Mouse (Mus musculus) spleen, postnatal 4 days (tissue): ENCODE measurements around the gene Gm49416.
A peak's percentile ranks its signal among the peaks of the same experiment; 100 is the strongest.
"Not testable (repeated sequence)": the region's sequence is repeated elsewhere in the genome, so short reads cannot be mapped to it uniquely, and the experiment has no call there.

Experiments
- DNase-seq, 2 experiments: peaks; one replicate each; pipeline ENCODE4 v3.0.0; 2022; ENCODE audit warnings: low spot score in 2 of 2

The Gm49416 gene

DNA sequence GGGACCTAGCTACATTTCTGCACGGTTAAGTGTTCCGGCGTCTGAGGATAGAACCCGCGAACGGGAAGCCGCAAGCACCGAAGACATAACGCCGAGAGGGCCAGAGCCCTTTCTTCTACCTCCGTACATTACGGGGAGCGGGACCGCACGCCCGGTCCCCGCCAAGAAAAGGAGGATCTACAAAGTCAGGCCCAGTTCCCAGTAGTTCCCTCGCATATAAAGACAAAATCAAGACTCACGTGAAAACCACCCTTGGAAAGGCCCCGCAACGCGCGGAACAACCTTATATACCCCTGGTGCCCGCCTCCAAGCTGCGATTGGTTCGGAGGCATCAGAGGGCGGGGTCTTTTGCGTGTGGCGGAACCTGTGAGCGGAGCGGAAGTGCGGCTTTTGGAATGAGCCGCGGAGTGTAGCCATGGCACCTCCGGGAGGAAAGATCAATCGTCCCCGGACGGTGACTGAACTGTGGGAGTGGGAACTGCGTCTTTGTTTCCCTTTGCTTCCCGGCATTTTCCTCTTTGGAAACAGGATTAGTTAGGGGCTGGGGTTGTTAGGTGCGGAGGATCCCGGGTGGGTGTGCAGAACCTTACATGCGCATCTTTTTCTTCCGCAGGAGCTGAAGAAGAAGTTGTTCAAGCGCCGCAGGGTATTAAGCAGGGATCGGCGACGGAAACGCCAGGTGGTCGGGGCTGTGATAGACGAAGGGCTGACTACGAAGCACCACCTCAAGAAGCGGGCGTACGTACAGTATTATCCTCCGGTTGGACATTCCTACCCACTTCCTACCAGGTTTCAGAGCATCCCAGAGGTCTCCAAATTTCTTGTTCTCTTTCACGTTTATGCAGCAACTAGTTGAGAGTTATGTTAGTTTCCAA, at the start of gene Gm49416, which contains the start of gene 1810009A15Rik:
Gm49416 (plus strand) TSS at position 416 of the 875 bp plus-strand sequence.
1810009A15Rik (plus strand) TSS at position 343 of the 875 bp plus-strand sequence.
- DNase-seq = peak; percentile 96 to 97

DNA sequence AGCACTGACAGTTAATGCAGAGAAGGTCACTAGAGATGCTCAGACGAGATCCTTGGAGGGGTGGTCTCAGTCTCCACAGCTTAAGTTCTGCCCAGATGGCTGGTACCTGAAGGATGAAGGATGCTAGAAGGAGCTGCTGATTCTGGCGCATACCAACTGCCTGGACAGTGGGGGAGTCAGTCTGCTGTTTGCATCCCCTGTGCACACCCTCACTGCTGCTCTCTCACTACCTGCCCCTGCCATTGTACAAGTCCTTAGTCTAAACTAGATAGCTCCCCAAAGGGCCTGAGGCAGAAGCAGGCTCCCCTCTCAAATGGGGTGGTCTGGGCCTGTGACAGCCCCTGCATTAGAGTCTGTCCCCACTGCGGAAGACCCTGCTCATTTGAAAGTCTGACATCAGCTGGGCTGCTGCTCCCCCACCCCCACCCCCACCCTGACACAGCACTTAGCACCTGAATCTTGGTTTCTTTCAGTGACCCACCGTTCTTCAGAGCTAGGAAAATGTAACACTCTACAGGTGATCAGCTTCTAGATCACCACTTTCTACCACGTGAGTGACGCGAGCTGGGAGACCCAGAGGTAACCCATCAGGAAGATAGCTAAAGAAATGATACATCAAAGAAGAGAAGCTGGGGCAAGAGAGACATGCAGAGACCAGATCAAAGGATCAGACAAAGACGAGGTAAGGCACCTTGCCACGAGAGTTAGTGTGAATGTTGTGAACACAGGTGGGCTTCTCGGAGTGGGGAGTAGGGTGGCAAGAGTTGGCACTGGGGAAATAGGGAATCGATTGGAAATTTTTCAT, 49.4 kb upstream of the Gm49416 start, which contains the start of gene Gng3:
Gng3 (minus strand) TSS at position 92 of the 805 bp plus-strand sequence.
- DNase-seq = peak in 1 of 2 experiments; percentile 64

DNA sequence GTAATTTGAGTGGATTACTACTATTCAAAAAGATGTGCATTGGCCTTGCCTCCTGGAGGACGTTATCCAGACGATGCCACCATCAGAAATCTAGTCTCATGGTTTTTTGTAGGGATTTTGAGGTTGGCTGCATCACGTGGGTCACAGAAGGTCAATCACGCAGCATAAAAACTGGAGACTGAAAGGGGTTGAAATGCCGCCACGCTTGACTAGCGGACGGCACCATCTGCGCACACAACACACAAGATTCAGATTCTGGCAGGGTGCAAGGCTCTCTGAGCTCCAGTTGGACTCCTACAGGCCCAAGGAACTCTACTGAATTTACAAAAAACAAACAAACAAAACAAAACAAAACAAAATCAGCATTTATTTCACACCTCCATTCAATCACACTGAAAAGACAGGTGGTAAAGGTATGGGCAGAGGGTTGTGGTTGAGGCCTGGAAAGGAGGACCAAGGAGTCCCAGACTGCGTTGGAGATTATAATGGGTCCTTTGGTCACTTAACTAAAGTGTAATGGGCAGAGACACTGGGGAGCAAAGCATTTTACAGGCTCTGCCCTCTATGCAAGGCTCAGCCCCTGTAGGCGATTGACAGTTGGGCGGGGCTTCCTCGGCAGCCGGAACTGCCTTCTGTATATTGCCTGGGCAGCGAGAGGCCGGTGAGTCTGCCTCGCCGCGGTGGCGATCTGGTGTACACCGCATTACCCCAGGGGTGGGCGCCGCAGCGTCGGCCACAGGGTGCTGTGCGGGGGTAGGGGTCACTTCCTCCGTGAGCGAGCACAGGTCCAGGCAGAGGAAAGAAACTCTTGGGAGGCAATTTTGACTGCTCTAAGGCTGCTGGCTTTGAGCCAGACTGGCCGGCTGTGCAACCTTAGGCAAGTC, 48.6 kb upstream of the Gm49416 start:
- peak; percentile 79 to 88 for DNase-seq

DNA sequence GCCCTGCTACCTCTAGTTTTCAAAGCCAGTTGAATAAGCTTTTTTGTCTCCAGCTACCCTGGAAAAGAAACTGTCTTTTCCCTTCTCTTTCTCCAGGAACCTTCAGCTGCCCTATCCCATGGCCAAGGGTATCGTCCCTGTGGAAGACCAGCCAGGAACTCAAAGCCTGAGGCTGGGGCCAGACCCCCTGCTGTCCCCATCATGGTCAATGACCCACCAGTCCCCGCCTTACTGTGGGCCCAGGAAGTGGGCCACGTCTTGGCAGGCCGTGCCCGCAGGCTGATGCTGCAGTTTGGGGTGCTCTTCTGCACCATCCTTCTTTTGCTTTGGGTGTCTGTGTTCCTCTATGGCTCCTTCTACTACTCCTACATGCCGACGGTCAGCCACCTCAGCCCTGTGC, 47.7 kb upstream of the Gm49416 start:
- no peak for DNase-seq

DNA sequence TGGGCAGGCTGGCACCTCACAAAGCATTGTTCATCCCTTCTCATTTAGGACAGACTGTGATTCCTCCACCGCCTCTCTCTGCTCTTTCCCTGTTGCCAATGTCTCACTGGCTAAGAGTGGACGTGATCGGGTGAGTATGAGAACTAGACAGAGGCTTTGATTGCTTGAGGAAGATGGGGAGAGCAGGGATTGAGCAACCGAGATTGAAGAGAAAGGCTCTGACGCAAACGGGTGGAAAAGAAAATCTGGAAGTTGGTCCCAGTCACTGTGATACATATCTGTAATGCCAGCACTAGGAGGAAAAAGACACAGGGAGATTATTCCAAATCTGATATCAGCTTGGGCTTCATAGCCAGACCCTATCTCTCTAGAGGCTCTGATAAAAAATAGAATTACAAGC, 45.8 kb upstream of the Gm49416 start:
- no peak for DNase-seq

DNA sequence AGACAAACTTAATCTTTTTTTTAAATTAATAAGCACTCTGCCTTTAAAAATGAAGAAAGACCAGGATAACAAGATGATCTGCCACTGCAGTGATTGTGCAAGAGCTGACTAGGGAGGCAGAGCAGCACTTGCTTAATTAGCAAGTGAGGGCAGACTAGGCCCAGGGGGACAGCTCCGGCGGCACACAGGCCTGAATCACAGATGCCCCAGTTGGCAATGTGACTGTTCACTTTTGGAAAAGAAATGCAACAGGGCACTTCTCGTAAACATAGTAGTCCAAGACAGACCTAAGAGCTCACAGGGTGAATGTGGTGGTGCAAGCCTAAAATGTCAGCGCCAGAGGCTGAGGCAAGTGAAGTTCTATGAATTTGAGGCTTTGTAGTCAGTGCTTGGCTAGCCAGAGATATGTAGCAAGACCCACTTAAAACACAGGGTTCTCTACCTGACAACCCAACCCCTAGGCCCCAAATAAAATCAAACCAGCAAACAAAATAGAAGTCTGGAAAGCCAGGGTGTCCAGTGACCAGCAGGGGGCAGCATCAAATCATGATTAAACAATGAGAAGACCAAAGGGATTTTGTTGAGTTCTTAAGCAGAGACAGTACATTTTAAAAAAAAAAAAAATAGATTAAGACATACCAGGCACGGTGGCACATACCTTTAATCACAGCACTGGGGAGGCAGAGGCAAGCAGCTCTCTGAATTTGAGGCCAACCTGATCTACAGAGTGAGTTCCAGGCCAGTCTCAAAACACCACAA, 44.2 kb upstream of the Gm49416 start:
- peak; percentile 76 to 92 for DNase-seq

DNA sequence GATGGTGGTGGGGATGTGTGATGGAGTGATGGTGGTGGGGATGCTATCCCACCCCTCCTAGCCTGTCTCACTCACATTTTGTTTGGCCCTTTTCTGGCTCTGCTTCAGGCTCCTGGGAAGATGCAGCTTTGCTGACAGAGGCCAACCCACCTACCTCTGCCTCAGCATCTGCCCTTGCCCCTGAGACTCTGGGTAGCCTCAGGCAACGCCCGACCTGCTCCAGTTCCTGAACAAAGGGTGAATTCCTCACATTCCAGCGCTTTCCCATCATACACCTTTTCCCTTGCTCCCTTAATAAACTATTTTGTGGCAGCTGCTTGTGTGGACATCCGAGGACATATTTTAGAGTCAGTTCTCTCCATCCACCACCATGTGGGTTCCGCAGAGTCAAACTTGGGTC, 40.4 kb upstream of the Gm49416 start:
- DNase-seq = no peak

DNA sequence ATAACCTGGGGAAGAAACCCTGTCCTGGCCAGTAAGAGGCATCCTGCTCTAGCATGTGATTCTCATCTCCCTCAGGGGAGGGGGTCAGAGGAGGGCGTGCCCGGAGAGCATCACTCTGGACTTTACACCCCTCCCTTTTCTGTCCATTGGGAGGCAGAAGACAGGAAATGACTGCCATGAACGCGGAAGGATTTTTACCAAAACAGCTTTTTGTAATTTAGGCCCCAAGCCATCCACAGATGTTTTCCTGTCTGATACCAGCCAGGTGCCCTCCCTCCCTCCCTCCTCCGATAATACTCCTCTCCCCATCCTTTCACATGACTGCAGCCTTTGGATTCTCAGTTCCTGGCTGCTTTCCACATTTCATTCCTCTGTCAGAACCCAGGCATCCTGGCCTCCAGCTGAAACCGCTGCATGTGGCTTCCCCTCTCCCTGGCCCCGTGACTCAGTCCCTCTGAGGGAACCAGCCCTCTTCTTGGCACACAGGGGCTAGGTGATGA, 38.3 kb upstream of the Gm49416 start, which contains the start of gene Lrrn4cl:
Lrrn4cl (plus strand) TSS at position 367 of the 500 bp plus-strand sequence.
- no peak for DNase-seq

DNA sequence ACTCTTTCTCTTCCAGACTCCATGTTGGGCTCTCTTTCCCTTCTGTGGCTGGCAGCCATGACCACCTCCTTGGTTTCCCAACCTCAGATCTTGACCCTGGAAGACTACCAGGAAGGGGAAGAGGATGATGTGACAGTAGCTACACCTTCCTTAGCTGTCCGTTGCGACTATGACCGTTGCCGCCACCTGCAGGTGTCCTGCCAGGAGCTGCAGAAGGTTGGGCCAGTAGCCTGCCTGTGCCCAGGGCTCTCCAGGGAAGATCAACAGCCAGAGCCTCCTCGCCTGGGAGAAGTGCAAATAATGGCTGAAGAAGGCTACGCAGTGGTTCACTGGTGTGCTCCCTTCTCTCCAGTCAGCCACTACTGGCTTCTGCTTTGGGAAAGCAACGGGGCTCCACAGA, 37.1 kb upstream of the Gm49416 start:
- DNase-seq = no peak

DNA sequence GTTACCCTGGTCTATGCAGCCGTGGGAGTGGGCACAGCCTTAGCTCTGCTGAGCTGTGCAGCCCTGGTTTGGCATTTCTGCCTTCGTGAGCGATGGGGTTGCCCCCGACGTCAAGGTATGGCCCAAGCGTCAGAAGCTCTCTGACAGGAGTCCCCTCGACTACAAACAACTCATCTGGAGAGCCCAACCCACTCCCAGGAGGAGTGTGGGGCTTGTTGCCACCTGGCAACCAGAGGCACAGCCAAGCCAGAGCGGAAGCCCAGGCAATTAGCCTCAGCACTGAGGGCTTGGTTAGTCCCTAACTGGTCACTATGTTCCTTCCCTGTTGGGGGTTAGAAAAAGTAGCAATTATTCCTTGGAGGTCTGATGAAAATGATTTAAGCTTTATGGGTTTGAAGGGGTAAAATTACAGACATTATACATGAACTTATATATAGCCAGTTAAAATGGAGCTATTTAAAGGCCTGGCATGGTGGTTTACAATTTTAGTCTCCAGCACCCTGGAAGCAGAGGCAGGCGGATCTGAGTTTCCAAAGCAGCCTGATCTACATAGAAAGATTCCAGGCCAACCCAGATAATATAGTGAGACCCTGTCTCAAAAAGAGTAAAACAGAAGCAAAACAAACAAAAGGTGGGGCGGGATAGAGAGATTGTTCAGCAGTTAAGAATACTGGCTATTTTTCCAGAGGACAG, 36.3 kb upstream of the Gm49416 start:
- DNase-seq = no peak

DNA sequence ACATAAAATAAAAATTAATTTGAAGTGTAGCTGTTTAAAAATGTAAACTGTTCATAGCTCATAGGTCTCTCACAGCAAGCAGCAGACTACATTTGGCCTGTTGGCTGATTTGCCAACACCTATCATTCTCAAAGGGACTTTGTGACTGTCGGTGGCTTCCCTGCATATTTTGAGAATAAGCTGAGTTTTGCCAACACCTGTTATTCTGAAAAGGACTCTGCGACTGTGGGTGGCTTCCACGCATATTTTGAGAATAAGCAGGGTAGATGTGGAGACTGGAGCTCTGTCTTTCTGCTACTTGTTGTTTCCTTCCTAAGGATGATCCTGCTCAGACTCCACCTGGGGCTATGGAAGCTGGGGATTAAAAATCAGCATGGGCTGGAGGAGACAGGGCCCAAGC, 35.6 kb upstream of the Gm49416 start:
- no peak for DNase-seq

DNA sequence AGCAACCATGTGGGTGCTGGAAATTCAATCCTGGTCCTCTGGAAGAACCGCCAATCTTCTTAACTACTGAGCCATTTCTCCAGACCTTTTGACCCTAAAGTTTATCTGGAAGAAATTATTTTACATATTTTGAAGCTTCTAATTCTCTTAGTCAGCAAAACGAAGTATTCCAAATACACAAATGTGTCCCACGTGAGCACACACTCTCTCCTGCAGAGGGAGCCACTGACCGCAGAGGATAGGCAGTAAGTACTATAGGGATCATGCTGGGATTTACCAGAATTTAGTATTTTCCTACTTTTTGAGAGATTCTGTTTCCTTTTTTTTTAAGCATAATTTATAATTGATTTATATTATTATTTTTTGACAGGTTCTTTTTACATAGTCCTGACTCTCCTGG, 31.0 kb upstream of the Gm49416 start:
- peak in 1 of 2 experiments; percentile 42 for DNase-seq

DNA sequence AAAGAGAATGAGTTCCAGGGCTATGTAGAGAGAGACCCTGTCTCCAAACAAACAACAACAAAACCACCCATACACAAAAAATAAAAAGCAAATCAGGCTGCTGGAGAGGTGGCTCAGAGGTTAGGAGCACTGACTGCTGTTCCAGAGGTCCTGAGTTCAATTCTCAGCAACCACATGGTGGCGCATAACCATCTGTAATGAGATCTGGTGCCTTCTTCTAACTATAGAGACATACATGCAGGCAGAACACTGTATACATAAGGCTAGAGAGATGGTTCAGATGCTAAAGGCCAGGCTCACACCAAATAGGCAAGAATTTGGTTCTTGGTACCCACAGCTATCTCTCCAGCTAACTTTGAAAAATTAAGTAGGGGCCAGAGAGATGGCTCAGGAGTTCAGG, 29.7 kb upstream of the Gm49416 start:
- DNase-seq = peak in 1 of 2 experiments; percentile 40

DNA sequence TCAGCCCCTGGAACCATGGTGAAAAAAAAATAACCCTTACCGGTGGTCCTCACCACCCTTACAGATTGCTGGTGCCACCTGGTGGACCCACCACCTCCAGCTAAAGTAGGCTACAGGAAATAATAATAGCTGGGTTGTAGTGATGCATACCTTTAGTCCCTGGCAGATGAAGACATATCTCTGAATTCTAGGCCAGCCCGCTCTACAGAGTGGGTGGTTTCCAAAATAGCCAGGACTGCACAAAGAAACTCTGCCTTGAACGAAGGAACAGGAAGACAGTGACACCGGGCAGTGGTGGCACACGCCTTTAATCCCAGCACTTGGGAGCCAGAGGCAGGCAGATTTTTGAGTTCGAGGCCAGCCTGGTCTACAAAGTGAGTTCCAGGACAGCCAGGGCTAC, 24.5 kb upstream of the Gm49416 start:
- no peak for DNase-seq

DNA sequence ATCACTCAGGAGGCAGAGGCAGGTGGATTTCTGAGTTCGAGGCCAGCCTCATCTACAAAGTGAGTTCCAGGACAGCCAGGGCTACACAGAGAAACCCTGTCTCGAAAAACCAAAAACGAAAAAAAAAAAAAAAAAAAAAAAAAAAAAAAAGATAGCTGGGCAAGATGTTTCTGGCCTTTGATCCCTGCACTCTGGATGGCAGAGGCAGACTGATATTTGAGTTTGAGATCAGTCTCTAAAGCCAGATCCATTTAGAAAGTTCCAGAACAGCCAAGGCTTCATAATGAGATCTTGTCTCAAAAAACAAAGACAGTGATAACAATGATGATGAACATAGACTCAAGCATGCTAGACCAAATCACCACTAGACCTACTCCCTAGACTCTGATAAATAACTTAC, 18.3 kb upstream of the Gm49416 start:
- DNase-seq = not testable (repeated sequence)

DNA sequence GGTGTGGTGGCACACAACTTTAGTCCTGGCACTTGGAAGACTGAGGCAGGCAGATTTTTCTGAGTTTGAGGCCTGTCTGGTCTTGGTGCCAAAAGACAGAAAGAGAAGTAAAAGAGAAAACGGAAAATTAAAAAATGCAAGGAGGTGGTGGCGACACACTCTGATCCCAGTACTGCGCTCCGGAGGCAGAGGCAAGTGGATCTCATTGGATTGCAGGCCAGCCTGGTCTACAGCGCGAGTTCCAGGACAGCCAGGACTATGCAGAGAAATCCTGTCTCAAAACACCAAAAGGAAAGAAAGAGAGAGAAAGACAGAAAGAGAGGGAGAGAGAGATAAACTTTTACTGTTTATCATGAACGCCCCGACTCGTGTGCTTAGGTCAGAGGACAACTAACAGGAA, 17.9 kb upstream of the Gm49416 start:
- no peak for DNase-seq

DNA sequence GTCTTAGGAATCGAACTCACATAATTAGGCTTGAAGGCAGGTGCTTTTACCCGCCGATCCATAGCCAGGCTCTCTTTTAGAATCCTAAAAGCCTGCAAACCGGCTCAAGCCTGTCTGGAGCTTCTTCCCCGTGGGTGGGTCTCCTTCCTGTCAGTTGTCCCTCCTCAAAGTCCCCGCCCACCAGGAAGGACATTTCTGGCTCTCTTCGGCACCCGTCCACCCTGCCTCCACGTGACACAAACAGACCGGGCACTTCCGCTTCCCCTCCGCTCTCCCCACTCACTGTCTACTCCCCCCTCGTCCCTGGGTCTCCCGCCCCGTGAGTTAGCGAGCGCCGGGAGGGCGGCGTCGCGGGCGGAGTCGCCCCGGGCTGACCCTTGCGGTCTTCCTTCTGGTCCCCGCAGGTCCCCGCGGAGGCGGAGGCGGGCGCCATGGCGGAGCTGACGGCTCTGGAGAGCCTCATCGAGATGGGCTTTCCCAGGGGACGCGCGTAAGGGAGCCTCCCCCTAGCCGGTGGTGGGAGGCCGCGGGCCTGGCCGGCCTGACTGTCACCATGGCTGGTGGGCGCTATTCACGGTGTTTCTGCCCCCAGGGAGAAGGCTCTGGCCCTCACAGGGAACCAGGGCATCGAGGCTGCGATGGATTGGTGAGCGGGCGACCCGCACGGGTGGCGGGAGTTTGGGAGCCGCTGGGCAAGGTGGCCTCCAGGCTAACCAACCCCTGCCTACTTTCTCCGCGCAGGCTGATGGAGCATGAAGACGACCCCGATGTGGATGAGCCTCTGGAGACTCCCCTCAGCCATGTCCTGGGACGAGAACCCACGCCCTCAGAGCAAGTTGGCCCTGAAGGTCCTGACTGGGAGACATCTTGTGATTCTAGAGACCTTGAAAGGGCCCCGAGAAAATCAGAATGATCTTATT, 17.2 kb upstream of the Gm49416 start, which contains the start of gene Ubxn1:
Ubxn1 (plus strand) TSS at position 230 of the 920 bp plus-strand sequence.
- peak; percentile 94 to 95 for DNase-seq

DNA sequence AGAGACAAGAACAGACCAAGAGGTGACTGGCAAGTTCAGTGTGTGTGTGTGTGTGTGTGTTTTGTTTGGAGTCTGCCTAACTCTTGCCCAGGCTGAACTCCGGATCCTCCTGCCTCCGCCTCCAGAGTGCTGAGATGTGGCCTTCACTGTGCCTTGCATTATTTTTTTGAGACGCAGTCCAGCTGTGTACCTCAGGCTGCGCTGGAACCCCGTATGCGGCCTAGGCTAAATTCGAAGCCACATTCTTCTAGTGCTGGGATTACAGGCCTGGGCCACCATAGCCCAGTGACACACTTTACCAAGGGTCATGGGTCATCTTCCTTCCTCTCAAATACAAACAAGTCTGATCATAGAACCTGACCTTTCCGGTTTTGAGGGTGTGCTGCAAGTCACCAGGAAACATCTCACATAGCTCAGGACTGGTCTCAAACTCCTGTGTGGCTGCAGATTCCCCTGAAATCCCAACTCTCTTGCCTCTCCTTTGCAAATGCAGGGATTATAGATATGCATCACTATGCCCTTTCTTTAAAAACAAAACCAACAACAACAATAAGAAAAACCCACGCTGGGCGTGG, 16.4 kb upstream of the Gm49416 start:
- peak in 1 of 2 experiments; percentile 60 for DNase-seq
